Mouse (Mus musculus): ENCODE data around the gene Bahd1. TPM values are rescaled to one million over a fixed set of nuclear protein-coding genes. Genes with fewer than 3 reads are reported as not detected.

Bahd1 gene
- polyA plus RNA-seq, 1 experiment = 22.2 TPM

DNA sequence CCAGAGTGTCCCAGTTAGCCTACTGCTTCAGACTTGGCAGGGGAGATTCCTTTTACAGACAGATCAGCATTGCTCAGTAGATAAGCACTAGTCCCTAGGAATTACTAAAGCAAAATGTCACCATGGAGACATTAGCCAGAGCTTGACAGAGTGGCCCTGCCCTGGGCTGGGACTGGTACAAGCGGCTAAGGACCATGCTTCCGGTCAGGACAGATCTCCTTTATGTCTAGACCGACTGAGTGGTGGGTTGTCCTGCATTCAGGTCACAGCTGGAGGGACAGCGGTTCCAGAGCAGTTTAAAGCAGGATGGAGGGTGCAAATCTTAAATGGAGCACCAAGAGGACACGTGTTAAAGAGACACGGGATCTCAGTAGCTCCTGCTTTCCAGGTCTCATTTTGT, 25.8 kb downstream of the Bahd1 start:
- H3K4me1 ChIP-seq (ENCODE audit: control insufficient read depth, insufficient read depth, insufficient read length) = peaks cover 8% of the 10 kb centered on the region; the same call in 1 of the 2 replicates
- peaks cover 8% of the 10 kb centered on the region for H3K36me3 ChIP-seq (ENCODE audit: control insufficient read depth, insufficient read depth, low read length)
- H3K4me3 ChIP-seq (ENCODE audit: extremely low read depth, insufficient read depth, insufficient read length) = peak overlapping the region; percentile 88
- H3K27me3 ChIP-seq (ENCODE audit: control insufficient read depth, insufficient read depth, low read length) = no peaks in the 10 kb centered on the region
- no peak for DNase-seq (ENCODE audit: low read depth in 1 of 2, low spot score in 2 of 2)
- no peak overlapping the region for H3K27ac ChIP-seq (ENCODE audit: insufficient read depth, low read length)
- 8% methylated on average over 6 of the region's 6 CpGs for WGBS
- TF ChIP-seq POLR2A (IDR thresholded peaks at IDR 0.05; ENCODE audit: low read depth, low read length) (no peak), CTCF (IDR thresholded peaks at IDR 0.05; ENCODE audit: extremely low read depth, insufficient read depth, insufficient read length, insufficient replicate concordance) (no peak)

GRCm38 (mm10) chr2:118926361-118926997, 26.3 kb downstream of the Bahd1 start, which contains the start of gene Chst14:
TSS of gene Chst14 (plus strand) at chr2:118926496.
- 2% methylated on average over 44 of the region's 47 CpGs for WGBS
- TF ChIP-seq CTCF (IDR thresholded peaks at IDR 0.05; ENCODE audit: extremely low read depth, insufficient read depth, insufficient read length, insufficient replicate concordance) (no peak), POLR2A (IDR thresholded peaks at IDR 0.05; ENCODE audit: low read depth, low read length) (peak; percentile 36; the same call in 1 of the 2 replicates)
- Histone ChIP-seq H3K27me3 (ENCODE audit: control insufficient read depth, insufficient read depth, low read length) (no peaks in the 10 kb centered on the region), H3K4me3 (ENCODE audit: extremely low read depth, insufficient read depth, insufficient read length) (peak within 1 kb of the TSS; percentile 88), H3K27ac (ENCODE audit: insufficient read depth, low read length) (no peak within 1 kb of the TSS), H3K36me3 (ENCODE audit: control insufficient read depth, insufficient read depth, low read length) (peaks cover 8% of the 10 kb centered on the region), H3K4me1 (ENCODE audit: control insufficient read depth, insufficient read depth, insufficient read length) (peaks cover 8% of the 10 kb centered on the region; the same call in 1 of the 2 replicates)
- DNase-seq (ENCODE audit: low read depth in 1 of 2, low spot score in 2 of 2) = peak in 1 of 2 experiments; percentile 73

GRCm38 (mm10) chr2:118926998-118927739, 27.0 kb downstream of the Bahd1 start:
- Histone ChIP-seq H3K27me3 (ENCODE audit: control insufficient read depth, insufficient read depth, low read length) (no peaks in the 10 kb centered on the region), H3K36me3 (ENCODE audit: control insufficient read depth, insufficient read depth, low read length) (peaks cover 8% of the 10 kb centered on the region), H3K4me3 (ENCODE audit: extremely low read depth, insufficient read depth, insufficient read length) (peak overlapping the region; percentile 88), H3K4me1 (ENCODE audit: control insufficient read depth, insufficient read depth, insufficient read length) (peaks cover 8% of the 10 kb centered on the region; the same call in 1 of the 2 replicates), H3K27ac (ENCODE audit: insufficient read depth, low read length) (no peak overlapping the region)
- no peak for TF ChIP-seq CTCF (IDR thresholded peaks at IDR 0.05; ENCODE audit: extremely low read depth, insufficient read depth, insufficient read length, insufficient replicate concordance)
- TF ChIP-seq POLR2A (IDR thresholded peaks at IDR 0.05; ENCODE audit: low read depth, low read length) = no peak
- 29% methylated on average over 31 of the region's 31 CpGs for WGBS
- no peak for DNase-seq (ENCODE audit: low read depth in 1 of 2, low spot score in 2 of 2)

GRCm38 (mm10) chr2:118941341-118941740, 41.2 kb downstream of the Bahd1 start:
- no peak overlapping the region for H3K4me3 ChIP-seq (ENCODE audit: extremely low read depth, insufficient read depth, insufficient read length)
- H3K27me3 ChIP-seq (ENCODE audit: control insufficient read depth, insufficient read depth, low read length) = no peaks in the 10 kb centered on the region
- H3K27ac ChIP-seq (ENCODE audit: insufficient read depth, low read length) = no peak overlapping the region
- no peaks in the 10 kb centered on the region; the same call in 1 of the 2 replicates for H3K4me1 ChIP-seq (ENCODE audit: control insufficient read depth, insufficient read depth, insufficient read length)
- DNase-seq (ENCODE audit: low read depth in 1 of 2, low spot score in 2 of 2) = peak; percentile 16 to 29
- TF ChIP-seq CTCF (IDR thresholded peaks at IDR 0.05; ENCODE audit: extremely low read depth, insufficient read depth, insufficient read length, insufficient replicate concordance) (no peak), POLR2A (IDR thresholded peaks at IDR 0.05; ENCODE audit: low read depth, low read length) (no peak)
- no peaks in the 10 kb centered on the region for H3K36me3 ChIP-seq (ENCODE audit: control insufficient read depth, insufficient read depth, low read length)
- 44% methylated on average over 7 of the region's 7 CpGs for WGBS

DNA sequence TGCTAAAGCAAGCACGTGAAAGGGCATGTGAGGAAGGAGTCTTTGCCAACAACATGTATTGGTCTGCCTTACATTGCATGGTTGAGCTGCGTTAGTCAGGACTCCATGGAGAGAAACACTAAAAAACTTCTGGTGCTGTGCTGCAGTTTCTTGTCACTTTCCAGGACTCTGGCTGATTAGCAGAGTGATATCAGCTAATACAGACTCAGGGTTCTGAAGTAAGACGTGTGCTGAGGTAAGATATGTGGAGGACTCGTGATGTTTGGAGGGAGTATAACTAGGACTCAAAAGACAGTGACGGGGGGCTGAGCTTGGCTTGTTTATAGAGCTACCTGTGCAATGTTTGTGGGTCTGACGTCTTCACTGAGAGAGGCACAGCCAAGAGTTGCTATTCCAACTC, 43.1 kb downstream of the Bahd1 start:
- Histone ChIP-seq H3K27ac (ENCODE audit: insufficient read depth, low read length) (no peak overlapping the region), H3K4me1 (ENCODE audit: control insufficient read depth, insufficient read depth, insufficient read length) (no peaks in the 10 kb centered on the region; the same call in 1 of the 2 replicates), H3K4me3 (ENCODE audit: extremely low read depth, insufficient read depth, insufficient read length) (no peak overlapping the region), H3K27me3 (ENCODE audit: control insufficient read depth, insufficient read depth, low read length) (no peaks in the 10 kb centered on the region), H3K36me3 (ENCODE audit: control insufficient read depth, insufficient read depth, low read length) (no peaks in the 10 kb centered on the region)
- WGBS = 92% methylated on average over 6 of the region's 6 CpGs
- DNase-seq (ENCODE audit: low read depth in 1 of 2, low spot score in 2 of 2) = no peak
- TF ChIP-seq CTCF (IDR thresholded peaks at IDR 0.05; ENCODE audit: extremely low read depth, insufficient read depth, insufficient read length, insufficient replicate concordance) (no peak), POLR2A (IDR thresholded peaks at IDR 0.05; ENCODE audit: low read depth, low read length) (no peak)

DNA sequence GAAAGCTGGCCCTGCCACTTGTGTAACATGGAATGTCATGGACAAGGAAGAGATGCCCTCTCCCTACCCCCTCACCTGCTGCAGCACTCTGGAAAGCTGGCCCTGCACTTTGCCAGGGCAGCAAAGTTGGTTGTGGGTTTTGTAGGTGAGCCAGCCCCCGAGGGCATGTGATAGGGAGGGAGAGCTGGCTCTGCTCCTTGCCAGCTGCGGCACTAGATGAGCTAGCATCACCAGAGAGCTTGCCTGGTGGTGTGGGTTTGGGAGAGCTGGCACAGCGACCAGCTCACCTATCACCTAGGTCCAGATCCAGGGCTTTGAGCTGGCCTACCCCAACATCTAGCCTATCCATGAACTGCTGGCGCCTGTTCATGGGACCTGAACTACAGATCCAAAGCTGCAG, 48.6 kb downstream of the Bahd1 start:
- DNase-seq (ENCODE audit: low read depth in 1 of 2, low spot score in 2 of 2) = no peak
- WGBS = 70% methylated on average over 4 of the region's 4 CpGs
- H3K27ac ChIP-seq (ENCODE audit: insufficient read depth, low read length) = no peak overlapping the region

More for the DNA sequence above, 48.6 kb downstream of the Bahd1 start:
- H3K36me3 ChIP-seq (ENCODE audit: control insufficient read depth, insufficient read depth, low read length) = no peaks in the 10 kb centered on the region
- H3K27me3 ChIP-seq (ENCODE audit: control insufficient read depth, insufficient read depth, low read length) = no peaks in the 10 kb centered on the region
- TF ChIP-seq POLR2A (IDR thresholded peaks at IDR 0.05; ENCODE audit: low read depth, low read length) (no peak), CTCF (IDR thresholded peaks at IDR 0.05; ENCODE audit: extremely low read depth, insufficient read depth, insufficient read length, insufficient replicate concordance) (no peak)
- no peaks in the 10 kb centered on the region for H3K4me1 ChIP-seq (ENCODE audit: control insufficient read depth, insufficient read depth, insufficient read length)
- no peak overlapping the region for H3K4me3 ChIP-seq (ENCODE audit: extremely low read depth, insufficient read depth, insufficient read length)

All from spleen, adult 2 months (tissue).